Mouse (Mus musculus) ovary, postnatal 36 days (tissue): Measurements from ENCODE around the gene Psg18.
"Not testable (repeated sequence)": the region's sequence is repeated elsewhere in the genome, so short reads cannot be mapped to it uniquely, and the experiment has no call there.

Experiments
- DNase-seq: peaks from one replicate; pipeline ENCODE4 v3.0.0; 2022; ENCODE audit warnings: low spot score, mixed read lengths

Gene Psg18

GRCm38 (mm10) chr7:18354909-18355308, at the start of gene Psg18:
Gene Psg18 (minus strand): TSS chr7:18355009.
- DNase-seq = not testable (repeated sequence)

GRCm38 (mm10) chr7:18403407-18403806, 48.6 kb upstream of the Psg18 start:
- no peak for DNase-seq

- no peak for DNase-seq
Measured at GRCm38 (mm10) chr7:18402527-18403237, 47.9 kb upstream of the Psg18 start.

GRCm38 (mm10) chr7:18391483-18391882, 36.7 kb upstream of the Psg18 start:
- DNase-seq = not testable (repeated sequence)

GRCm38 (mm10) chr7:18378295-18378694, 23.5 kb upstream of the Psg18 start:
- DNase-seq = no peak

- DNase-seq = not testable (repeated sequence)
Measured at GRCm38 (mm10) chr7:18335411-18335810, 19.4 kb downstream of the Psg18 start.
